ENCODE assay signal across 8 mouse cellular contexts in genomic region chr8:108695938-108696630, GRCm38 (mm10).
DNase-seq lines count a peak whose midpoint lies in the region; ATAC-seq and TF ChIP-seq lines count a peak whose summit lies in the region.

No protein-coding gene starts in this region.

- peak; percentile 46 to 52 for DNase-seq in lung, adult 18-20 months
- no peak for DNase-seq in lung, adult 2 months
- DNase-seq in limb, embryonic 11.5 days (ENCODE audit: low spot score), result peak; percentile 73
- DNase-seq in midbrain, postnatal 0 days (ENCODE audit: low spot score), result no peak
- no peak for DNase-seq in spleen, postnatal 10 days (ENCODE audit: low spot score in 2 of 2)
- no peak for DNase-seq in cerebellum, postnatal 36 days

- H3K9ac ChIP-seq in forebrain, embryonic 16.5 days (replicated peaks; ENCODE audit: low read depth, low read length), result no peak overlapping the region
- no peak overlapping the region; the same call in 1 of the 2 replicates for H3K9ac ChIP-seq in limb, embryonic 11.5 days (ENCODE audit: low read length)
- H3K9ac ChIP-seq in midbrain, postnatal 0 days (replicated peaks; ENCODE audit: low read length, poor library complexity, severe bottlenecking), result peak overlapping the region; percentile 64

- peaks cover 57% of the 10 kb centered on the region for H3K27me3 ChIP-seq in forebrain, embryonic 16.5 days (replicated peaks; ENCODE audit: control insufficient read depth, insufficient read depth, low read length)
- H3K27me3 ChIP-seq in limb, embryonic 11.5 days (ENCODE audit: control insufficient read depth, insufficient read depth, low read length), result peaks cover 28% of the 10 kb centered on the region
- H3K27me3 ChIP-seq in midbrain, postnatal 0 days (ENCODE audit: insufficient read depth, low read length), result no peaks in the 10 kb centered on the region; the same call in 1 of the 2 replicates

- H3K4me2 ChIP-seq in forebrain, embryonic 16.5 days (ENCODE audit: low read length), result peak overlapping the region; percentile 41
- peak overlapping the region; percentile 43 for H3K4me2 ChIP-seq in limb, embryonic 11.5 days (ENCODE audit: low read depth, severe bottlenecking)
- peak overlapping the region; percentile 48 for H3K4me2 ChIP-seq in midbrain, postnatal 0 days (ENCODE audit: low read depth, low read length, poor library complexity, severe bottlenecking)

- H3K4me3 ChIP-seq in lung, adult 2 months (replicated peaks; ENCODE audit: extremely low read depth, low read depth, low read length), result no peak overlapping the region
- H3K4me3 ChIP-seq in forebrain, embryonic 16.5 days (replicated peaks; ENCODE audit: low read length), result peak overlapping the region; percentile 17; the same call in 1 of the 2 replicates
- peak overlapping the region; percentile 22 for H3K4me3 ChIP-seq in limb, embryonic 11.5 days (ENCODE audit: low read depth, low read length)
- peak overlapping the region; percentile 28 for H3K4me3 ChIP-seq in midbrain, postnatal 0 days (ENCODE audit: low read depth, low read length)

- H3K36me3 ChIP-seq in forebrain, embryonic 16.5 days (ENCODE audit: control insufficient read depth, insufficient read depth), result no peaks in the 10 kb centered on the region
- no peaks in the 10 kb centered on the region for H3K36me3 ChIP-seq in limb, embryonic 11.5 days (ENCODE audit: control insufficient read depth, insufficient read depth, low read length)
- no peaks in the 10 kb centered on the region for H3K36me3 ChIP-seq in midbrain, postnatal 0 days (ENCODE audit: insufficient read depth, low read length)

- H3K9me3 ChIP-seq in forebrain, embryonic 16.5 days (ENCODE audit: control insufficient read depth, low read length), result no peaks in the 10 kb centered on the region
- H3K9me3 ChIP-seq in limb, embryonic 11.5 days (ENCODE audit: control insufficient read depth, low read length), result no peaks in the 10 kb centered on the region
- H3K9me3 ChIP-seq in midbrain, postnatal 0 days (ENCODE audit: low read length), result no peaks in the 10 kb centered on the region

- peaks cover 16% of the 10 kb centered on the region for H3K4me1 ChIP-seq in lung, adult 2 months (ENCODE audit: control insufficient read depth, insufficient read depth, low read length)
- H3K4me1 ChIP-seq in forebrain, embryonic 16.5 days (replicated peaks; ENCODE audit: control insufficient read depth, insufficient read depth, low read length), result peaks cover 20% of the 10 kb centered on the region
- peaks cover 55% of the 10 kb centered on the region for H3K4me1 ChIP-seq in limb, embryonic 11.5 days (ENCODE audit: control insufficient read depth, insufficient read depth, low read length)
- peaks cover 6% of the 10 kb centered on the region; the same call in 1 of the 2 replicates for H3K4me1 ChIP-seq in midbrain, postnatal 0 days (ENCODE audit: insufficient read depth, low read length)

- no peak for TF ChIP-seq CTCF in lung, adult 2 months (IDR thresholded peaks at IDR 0.05; ENCODE audit: insufficient read depth, low read length)
- no peak for TF ChIP-seq CTCF in midbrain, postnatal 0 days (IDR thresholded peaks at IDR 0.05)

- no peak for ATAC-seq in forebrain, embryonic 16.5 days
- ATAC-seq in limb, embryonic 11.5 days (ENCODE audit: insufficient number of reproducible peaks, low FRiP score, low TSS enrichment, low read depth), result no peak
- ATAC-seq in midbrain, postnatal 0 days (ENCODE audit: low FRiP score), result no peak
- no peak for ATAC-seq in activated CD4-positive, CD25-positive, alpha-beta regulatory T cell, adult 4 months

- no peak overlapping the region for H3K27ac ChIP-seq in forebrain, embryonic 16.5 days (ENCODE audit: low read length)
- H3K27ac ChIP-seq in limb, embryonic 11.5 days (replicated peaks; ENCODE audit: low read depth, low read length), result no peak overlapping the region
- H3K27ac ChIP-seq in midbrain, postnatal 0 days (ENCODE audit: low read depth, low read length), result peak overlapping the region; percentile 89

- WGBS in lung, adult 2 months, result 1% methylated on average over 31 of the region's 31 CpGs
- WGBS in forebrain, embryonic 16.5 days, result under 1% methylated on average over 31 of the region's 31 CpGs
- WGBS in limb, embryonic 11.5 days, result under 1% methylated on average over 31 of the region's 31 CpGs
- 3% methylated on average over 30 of the region's 31 CpGs for WGBS in midbrain, postnatal 0 days

- TF ChIP-seq POLR2A in lung, adult 2 months (IDR thresholded peaks at IDR 0.05; ENCODE audit: borderline replicate concordance, extremely low read depth, low read depth, low read length), result no peak

Comparison
In these comparisons a context has a peak if more than half of its experiments do, and no peak if none do; other contexts are left out.
1. DNase-seq: peak in lung, adult 18-20 months (2 of 2) and limb, embryonic 11.5 days (single experiment); none in lung, adult 2 months (single experiment), midbrain, postnatal 0 days (single experiment), spleen, postnatal 10 days (0 of 2) and cerebellum, postnatal 36 days (0 of 2).
2. Peak in every context shown above with its lines, with median percentiles within 50 percentile points of each other: H3K4me2 ChIP-seq.